Mouse (Mus musculus) intestine, postnatal 0 days (tissue): ENCODE results near the gene 9630041A04Rik. TPM values are rescaled to one million over a fixed set of nuclear protein-coding genes. Genes with fewer than 3 reads are reported as not detected.

Experiments used
- ATAC-seq: fragments of 200-750 bp; cut with Nextera tagmentation; 2 replicates; pipeline ENCODE4 v1.8.0; 2017; ENCODE audit warnings: mild to moderate bottlenecking, moderate TSS enrichment, moderate library complexity
- H3K27ac ChIP-seq: fragments of 300-500 bp; sonication (generic); 2 replicates; pipeline ENCODE4 v1.5.1; 2014; ENCODE audit warnings: mild to moderate bottlenecking, low read depth, low read length, moderate library complexity
- H3K27me3 ChIP-seq: fragments of 300-500 bp; sonication (generic); replicated peaks from 2 replicates; pipeline ENCODE4 v1.6.1; 2014; ENCODE audit warnings: low read length, mixed read lengths; ENCODE audit not compliant: control insufficient read depth, insufficient read depth
- H3K36me3 ChIP-seq: fragments of 300-500 bp; sonication (generic); 2 replicates; pipeline ENCODE4 v1.6.1; 2014; ENCODE audit warnings: mild to moderate bottlenecking, moderate library complexity; ENCODE audit not compliant: control insufficient read depth, insufficient read depth
- H3K4me1 ChIP-seq: fragments of 300-500 bp; sonication (generic); replicated peaks from 2 replicates; pipeline ENCODE4 v1.6.1; 2014; ENCODE audit warnings: antibody characterized with exemption, low read length, mixed read lengths; ENCODE audit not compliant: control insufficient read depth, insufficient read depth
- H3K4me2 ChIP-seq: fragments of 300-500 bp; sonication (generic); replicated peaks from 2 replicates; pipeline ENCODE4 v1.6.1; 2014; ENCODE audit warnings: low read depth, mild to moderate bottlenecking, moderate library complexity
- H3K4me3 ChIP-seq: fragments of 300-500 bp; sonication (generic); 2 replicates; pipeline ENCODE4 v1.5.1; 2014; ENCODE audit warnings: low read depth, low read length
- H3K9ac ChIP-seq: fragments of 300-500 bp; sonication (generic); 2 replicates; pipeline ENCODE4 v1.6.1; 2014; ENCODE audit warnings: mild to moderate bottlenecking, low read depth, low read length
- H3K9me3 ChIP-seq: fragments of 300-500 bp; sonication (generic); 2 replicates; pipeline ENCODE4 v1.6.1; 2016; ENCODE audit warnings: mixed run types; ENCODE audit not compliant: control insufficient read depth
- CTCF ChIP-seq: sonication (generic); IDR thresholded peaks from 2 replicates; pipeline ENCODE4 v1.5.1; 2016; ENCODE audit warnings: low read depth, mild to moderate bottlenecking, control low read depth, antibody characterized with exemption, moderate library complexity
- WGBS: fragments of 180-500 bp; shearing (Covaris S2); extraction: QIAGEN DNeasy Blood & Tissue Kit; methylation state at CpG from one replicate; pipeline ENCODE4 v1.1.7; 2014; 5-methylcytosine and 5-hydroxymethylcytosine counted together
- polyA plus RNA-seq: library from polyadenylated mRNA; unstranded; fragments of >200 nt; fragmentation: Nextera tagmentation; extraction: Ambion mirVana; gene quantifications from 2 replicates; pipeline ENCODE4 v1.2.1, GENCODE M21; 2015

9630041A04Rik gene
- polyA plus RNA-seq, 1 experiment from 2014 or later = not detected

GRCm38 (mm10) chr9:101933946-101934573, 72.4 kb downstream of the 9630041A04Rik start:
- no peaks in the 10 kb centered on the region for H3K4me1 ChIP-seq
- no peak overlapping the region for H3K27ac ChIP-seq
- no peaks in the 10 kb centered on the region for H3K36me3 ChIP-seq
- 63% methylated on average over 8 of the region's 8 CpGs for WGBS
- H3K27me3 ChIP-seq = no peaks in the 10 kb centered on the region
- H3K4me2 ChIP-seq = no peak overlapping the region
- H3K9me3 ChIP-seq = no peaks in the 10 kb centered on the region
- no peak for TF ChIP-seq CTCF
- H3K4me3 ChIP-seq = no peak overlapping the region
- ATAC-seq = no peak
- no peak overlapping the region for H3K9ac ChIP-seq

GRCm38 (mm10) chr9:101934887-101935286, 73.2 kb downstream of the 9630041A04Rik start:
- no peak overlapping the region for H3K4me3 ChIP-seq
- no peaks in the 10 kb centered on the region for H3K9me3 ChIP-seq
- TF ChIP-seq CTCF = no peak
- 83% methylated on average over 8 of the region's 8 CpGs for WGBS
- H3K9ac ChIP-seq = no peak overlapping the region
- no peaks in the 10 kb centered on the region for H3K4me1 ChIP-seq
- no peak for ATAC-seq
- no peaks in the 10 kb centered on the region for H3K36me3 ChIP-seq
- H3K4me2 ChIP-seq = no peak overlapping the region
- no peak overlapping the region for H3K27ac ChIP-seq
- H3K27me3 ChIP-seq = no peaks in the 10 kb centered on the region

GRCm38 (mm10) chr9:101938066-101938465, 76.4 kb downstream of the 9630041A04Rik start:
- Histone ChIP-seq H3K27ac (no peak overlapping the region), H3K9me3 (no peaks in the 10 kb centered on the region), H3K9ac (no peak overlapping the region), H3K4me1 (no peaks in the 10 kb centered on the region), H3K4me2 (no peak overlapping the region), H3K36me3 (no peaks in the 10 kb centered on the region), H3K27me3 (no peaks in the 10 kb centered on the region), H3K4me3 (no peak overlapping the region)
- ATAC-seq = no peak
- 80% methylated on average over 4 of the region's 4 CpGs for WGBS
- no peak for TF ChIP-seq CTCF

GRCm38 (mm10) chr9:101939006-101939405, 77.4 kb downstream of the 9630041A04Rik start:
- Histone ChIP-seq H3K4me2 (no peak overlapping the region), H3K27ac (no peak overlapping the region), H3K27me3 (no peaks in the 10 kb centered on the region), H3K9ac (no peak overlapping the region), H3K9me3 (no peaks in the 10 kb centered on the region), H3K36me3 (no peaks in the 10 kb centered on the region), H3K4me3 (no peak overlapping the region), H3K4me1 (no peaks in the 10 kb centered on the region)
- ATAC-seq = no peak
- 80% methylated on average over 5 of the region's 5 CpGs for WGBS
- TF ChIP-seq CTCF = no peak

- 75% methylated on average over 3 of the region's 3 CpGs for WGBS
- Histone ChIP-seq H3K4me2 (no peak overlapping the region), H3K9ac (no peak overlapping the region), H3K4me3 (no peak overlapping the region), H3K9me3 (no peaks in the 10 kb centered on the region), H3K4me1 (no peaks in the 10 kb centered on the region), H3K27ac (no peak overlapping the region; the same call in 1 of the 2 replicates), H3K27me3 (no peaks in the 10 kb centered on the region), H3K36me3 (no peaks in the 10 kb centered on the region)
- no peak for ATAC-seq
- TF ChIP-seq CTCF = no peak
Observed at GRCm38 (mm10) chr9:101940182-101940581, 78.5 kb downstream of the 9630041A04Rik start.

- Histone ChIP-seq H3K36me3 (no peaks in the 10 kb centered on the region), H3K4me1 (no peaks in the 10 kb centered on the region), H3K9ac (no peak overlapping the region), H3K4me2 (no peak overlapping the region), H3K9me3 (no peaks in the 10 kb centered on the region), H3K27ac (no peak overlapping the region), H3K4me3 (no peak overlapping the region), H3K27me3 (no peaks in the 10 kb centered on the region)
- ATAC-seq = no peak
- TF ChIP-seq CTCF = no peak
- 81% methylated on average over 9 of the region's 9 CpGs for WGBS
Observed at GRCm38 (mm10) chr9:101942058-101942669, 80.5 kb downstream of the 9630041A04Rik start.
